Mouse (Mus musculus) heart, embryonic 11.5 days (tissue): ENCODE results near the gene Mrpl14. TPM values are rescaled to one million over a fixed set of nuclear protein-coding genes. Genes with fewer than 3 reads are reported as not detected.

ENCODE experiments used
- ATAC-seq: fragments of 200-750 bp; cut with Nextera tagmentation; replicated peaks from 2 replicates; pipeline ENCODE4 v1.8.0; 2017; ENCODE audit warnings: moderate library complexity; ENCODE audit not compliant: insufficient number of reproducible peaks, low FRiP score, low TSS enrichment
- H3K27ac ChIP-seq: fragments of 300-500 bp; sonication (generic); 2 replicates; pipeline ENCODE4 v1.5.1; 2014; ENCODE audit warnings: mild to moderate bottlenecking, low read depth, low read length
- H3K27me3 ChIP-seq: fragments of 300-500 bp; sonication (generic); 2 replicates; pipeline ENCODE4 v1.6.1; 2014; ENCODE audit warnings: mild to moderate bottlenecking, low read length, mixed read lengths; ENCODE audit not compliant: control insufficient read depth, insufficient read depth
- H3K36me3 ChIP-seq: fragments of 300-500 bp; sonication (generic); 2 replicates; pipeline ENCODE4 v1.6.1; 2014; ENCODE audit warnings: mild to moderate bottlenecking, low read length, moderate library complexity, mixed read lengths; ENCODE audit not compliant: control insufficient read depth, insufficient read depth
- H3K4me1 ChIP-seq: fragments of 300-500 bp; sonication (generic); 2 replicates; pipeline ENCODE4 v1.6.1; 2014; ENCODE audit warnings: low read length; ENCODE audit not compliant: control insufficient read depth, insufficient read depth
- H3K4me2 ChIP-seq: fragments of 300-500 bp; sonication (generic); 2 replicates; pipeline ENCODE4 v1.6.1; 2014; ENCODE audit warnings: mild to moderate bottlenecking, moderate library complexity
- H3K4me3 ChIP-seq: fragments of 300-500 bp; sonication (generic); 2 replicates; pipeline ENCODE4 v1.5.1; 2014; ENCODE audit warnings: low read depth, low read length
- H3K9ac ChIP-seq: fragments of 300-500 bp; sonication (generic); 2 replicates; pipeline ENCODE4 v1.6.1; 2014; ENCODE audit warnings: mild to moderate bottlenecking, low read depth, low read length, moderate library complexity
- H3K9me3 ChIP-seq: fragments of 300-500 bp; sonication (generic); replicated peaks from 2 replicates; pipeline ENCODE4 v1.6.1; 2016; ENCODE audit warnings: low read length; ENCODE audit not compliant: control insufficient read depth
- WGBS: fragments of 180-500 bp; shearing (Covaris S2); extraction: QIAGEN DNeasy Blood & Tissue Kit; methylation state at CpG from one replicate; pipeline ENCODE4 v1.1.7; 2014; ENCODE audit not compliant: insufficient replicate concordance; 5-methylcytosine and 5-hydroxymethylcytosine counted together
- polyA plus RNA-seq: library from polyadenylated mRNA; unstranded; fragments of >200 nt; fragmentation: Nextera tagmentation; extraction: Ambion mirVana; gene quantifications from 2 replicates; pipeline ENCODE4 v1.2.1, GENCODE M21; 2014

The Mrpl14 gene
- polyA plus RNA-seq, 1 experiment from 2014 or later: 131 TPM

GRCm38 (mm10) chr17:45701236-45701591, 15.1 kb downstream of the Mrpl14 start:
- peak overlapping the region; percentile 48 for H3K9ac ChIP-seq
- no peaks in the 10 kb centered on the region for H3K9me3 ChIP-seq
- peaks cover 5% of the 10 kb centered on the region; the same call in 1 of the 2 replicates for H3K36me3 ChIP-seq
- 0 out of 2 replicates have a peak, but pooled peaks cover 13% of the 10 kb centered on the region for H3K4me1 ChIP-seq
- WGBS: 59% methylated on average over 9 of the region's 9 CpGs
- H3K27ac ChIP-seq: peak overlapping the region; percentile 48
- no peaks in the 10 kb centered on the region for H3K27me3 ChIP-seq
- no peak for ATAC-seq
- H3K4me2 ChIP-seq: no peak overlapping the region
- no peak overlapping the region for H3K4me3 ChIP-seq

GRCm38 (mm10) chr17:45702254-45702653, 16.1 kb downstream of the Mrpl14 start:
- H3K9ac ChIP-seq: no peak overlapping the region
- H3K36me3 ChIP-seq: peaks cover 5% of the 10 kb centered on the region; the same call in 1 of the 2 replicates
- H3K4me1 ChIP-seq: 0 out of 2 replicates have a peak, but pooled peaks cover 13% of the 10 kb centered on the region
- no peak overlapping the region for H3K27ac ChIP-seq
- no peak overlapping the region for H3K4me2 ChIP-seq
- H3K4me3 ChIP-seq: no peak overlapping the region
- no peaks in the 10 kb centered on the region for H3K27me3 ChIP-seq
- 59% methylated on average over 4 of the region's 4 CpGs for WGBS
- ATAC-seq: no peak
- no peaks in the 10 kb centered on the region for H3K9me3 ChIP-seq

DNA sequence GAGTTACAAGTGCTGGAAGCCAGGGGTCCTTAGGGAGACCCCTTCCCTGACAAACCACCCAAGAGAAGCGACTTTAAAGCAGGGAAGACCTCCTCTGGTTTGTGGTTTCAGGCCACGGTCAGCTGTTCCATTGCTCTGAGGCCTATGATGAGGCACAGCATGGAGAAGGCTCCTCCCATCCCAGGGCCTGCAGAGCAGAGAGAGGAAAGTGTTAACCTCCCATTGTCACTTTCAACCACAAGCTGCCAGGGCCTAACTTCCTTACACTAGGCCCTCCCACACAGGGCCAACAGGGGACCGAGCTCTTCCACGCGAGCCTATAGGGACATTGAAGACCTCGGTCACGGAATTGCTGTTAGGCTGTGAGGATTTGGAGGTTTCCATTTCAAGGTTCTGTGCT, 17.1 kb downstream of the Mrpl14 start:
- no peaks in the 10 kb centered on the region for H3K27me3 ChIP-seq
- ATAC-seq: no peak
- WGBS: 69% methylated on average over 7 of the region's 7 CpGs

DNA sequence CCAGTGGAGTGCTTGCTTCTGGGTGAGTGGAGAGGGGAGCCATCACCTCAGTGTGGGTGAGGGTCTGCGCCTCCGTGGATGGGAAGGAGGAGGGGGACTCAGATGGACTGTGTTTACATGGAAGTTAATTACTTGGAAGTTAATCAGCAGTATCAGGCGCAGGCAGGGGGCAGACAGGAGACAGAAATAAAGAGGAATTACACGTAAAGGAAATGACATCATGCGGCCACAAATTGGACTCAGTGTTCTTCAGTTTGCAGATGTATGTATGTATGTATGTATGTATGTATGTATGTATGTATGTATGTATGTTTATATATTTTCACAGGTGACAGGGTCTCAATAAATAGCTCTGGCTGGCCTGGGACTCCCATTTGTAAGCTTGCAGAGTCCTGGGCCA, 20.7 kb downstream of the Mrpl14 start:
- 71% methylated on average over 5 of the region's 5 CpGs for WGBS

More for the DNA sequence above, 17.1 kb downstream of the Mrpl14 start:
- Histone ChIP-seq H3K9me3 (no peaks in the 10 kb centered on the region), H3K36me3 (peaks cover 4% of the 10 kb centered on the region; the same call in 1 of the 2 replicates), H3K4me1 (0 out of 2 replicates have a peak, but pooled peaks cover 13% of the 10 kb centered on the region), H3K9ac (no peak overlapping the region), H3K27ac (no peak overlapping the region), H3K4me2 (no peak overlapping the region), H3K4me3 (no peak overlapping the region)

GRCm38 (mm10) chr17:45707376-45707775, 21.3 kb downstream of the Mrpl14 start:
- no peaks in the 10 kb centered on the region for H3K36me3 ChIP-seq
- H3K27ac ChIP-seq: no peak overlapping the region
- no peak overlapping the region for H3K9ac ChIP-seq
- 0 out of 2 replicates have a peak, but pooled peaks cover 2% of the 10 kb centered on the region for H3K27me3 ChIP-seq
- no peak for ATAC-seq
- no peak overlapping the region for H3K4me3 ChIP-seq
- WGBS: 31% methylated on average over 3 of the region's 3 CpGs
- no peak overlapping the region for H3K4me2 ChIP-seq
- H3K9me3 ChIP-seq: no peaks in the 10 kb centered on the region
- H3K4me1 ChIP-seq: peaks cover 8% of the 10 kb centered on the region

More for the DNA sequence above, 20.7 kb downstream of the Mrpl14 start:
- Histone ChIP-seq H3K27ac (no peak overlapping the region), H3K4me2 (no peak overlapping the region), H3K9me3 (no peaks in the 10 kb centered on the region), H3K4me3 (no peak overlapping the region), H3K4me1 (peaks cover 8% of the 10 kb centered on the region), H3K36me3 (no peaks in the 10 kb centered on the region), H3K9ac (no peak overlapping the region), H3K27me3 (0 out of 2 replicates have a peak, but pooled peaks cover 2% of the 10 kb centered on the region)
- no peak for ATAC-seq

DNA sequence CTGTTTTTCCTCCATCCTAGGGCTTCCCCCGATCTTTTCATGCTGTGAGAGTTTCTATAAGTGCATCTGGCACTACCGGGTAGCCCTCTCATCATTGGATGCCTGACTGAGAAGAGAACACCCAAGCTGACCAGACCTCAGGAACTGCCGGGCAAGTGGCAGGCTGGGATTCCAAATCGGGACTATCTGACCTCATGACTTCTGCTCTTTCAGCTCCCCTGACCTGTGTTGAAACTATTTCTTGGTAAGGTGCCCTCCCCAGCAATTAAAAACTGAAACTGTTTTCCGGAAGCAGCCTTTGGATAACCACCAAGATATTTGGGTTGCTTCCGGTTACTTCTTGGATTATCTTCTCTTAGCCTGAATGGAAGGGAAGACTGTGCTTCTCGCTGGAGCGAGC, 22.1 kb downstream of the Mrpl14 start:
- Histone ChIP-seq H3K4me2 (no peak overlapping the region), H3K4me3 (no peak overlapping the region), H3K4me1 (peaks cover 8% of the 10 kb centered on the region), H3K9me3 (no peaks in the 10 kb centered on the region), H3K36me3 (no peaks in the 10 kb centered on the region), H3K27me3 (0 out of 2 replicates have a peak, but pooled peaks cover 2% of the 10 kb centered on the region), H3K9ac (no peak overlapping the region), H3K27ac (no peak overlapping the region)
- ATAC-seq: no peak
- WGBS: 74% methylated on average over 8 of the region's 8 CpGs

- no peak overlapping the region for H3K27ac ChIP-seq
- no peak overlapping the region for H3K4me3 ChIP-seq
- H3K9me3 ChIP-seq: no peaks in the 10 kb centered on the region
- no peak for ATAC-seq
- no peaks in the 10 kb centered on the region for H3K36me3 ChIP-seq
- 0 out of 2 replicates have a peak, but pooled peaks cover 2% of the 10 kb centered on the region for H3K27me3 ChIP-seq
- no peak overlapping the region for H3K9ac ChIP-seq
- WGBS: 31% methylated on average over 3 of the region's 3 CpGs
- H3K4me1 ChIP-seq: peaks cover 8% of the 10 kb centered on the region
- no peak overlapping the region for H3K4me2 ChIP-seq
These were observed 23.7 kb downstream of the Mrpl14 start for GRCm38 (mm10) chr17:45709829-45710228.

DNA sequence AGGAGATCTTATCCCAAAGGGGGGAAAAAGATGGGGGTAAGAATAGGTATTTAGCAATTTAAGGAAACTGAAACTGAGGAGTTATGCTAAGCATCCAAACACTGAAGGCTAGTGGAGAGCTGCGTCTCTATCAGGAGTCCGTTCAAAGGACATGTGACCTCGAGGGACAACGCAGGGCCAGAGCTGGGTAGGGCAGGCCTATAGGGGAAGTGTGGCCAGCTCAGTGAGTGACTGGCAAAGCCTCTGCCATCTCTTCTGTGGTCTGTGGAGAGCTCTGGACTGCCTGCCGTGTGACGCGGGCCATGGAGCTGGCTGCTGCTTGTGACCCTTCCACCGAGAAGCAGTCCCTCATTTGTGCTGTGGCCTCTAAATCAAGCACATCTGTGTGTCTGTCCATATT, 24.3 kb downstream of the Mrpl14 start:
- Histone ChIP-seq H3K27me3 (0 out of 2 replicates have a peak, but pooled peaks cover 2% of the 10 kb centered on the region), H3K27ac (no peak overlapping the region), H3K4me1 (peaks cover 8% of the 10 kb centered on the region), H3K36me3 (no peaks in the 10 kb centered on the region), H3K4me2 (no peak overlapping the region), H3K4me3 (no peak overlapping the region), H3K9me3 (no peaks in the 10 kb centered on the region), H3K9ac (no peak overlapping the region)
- 61% methylated on average over 8 of the region's 8 CpGs for WGBS
- no peak for ATAC-seq

DNA sequence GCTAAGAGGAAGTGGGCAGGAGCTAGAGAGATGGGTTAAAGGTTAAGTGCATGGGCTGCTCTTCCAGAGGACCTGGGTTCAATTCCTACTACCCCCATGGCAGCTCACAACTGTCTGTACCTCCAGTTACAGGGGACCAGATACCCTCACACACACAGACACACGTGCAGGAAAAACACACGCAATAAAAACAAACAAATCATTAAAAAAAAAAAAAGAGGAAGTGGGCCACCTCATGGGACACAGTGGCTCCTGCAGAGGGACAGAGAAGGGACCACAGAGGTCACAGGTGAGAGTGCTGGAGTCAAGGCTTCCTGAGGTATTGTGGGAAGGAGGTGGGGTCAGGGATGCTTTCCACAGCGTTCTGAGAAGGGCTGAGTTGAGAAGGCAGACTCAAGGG, 25.4 kb downstream of the Mrpl14 start:
- no peak overlapping the region for H3K4me2 ChIP-seq
- no peak for ATAC-seq
- no peak overlapping the region for H3K4me3 ChIP-seq
- no peak overlapping the region for H3K27ac ChIP-seq
- H3K36me3 ChIP-seq: no peaks in the 10 kb centered on the region
- no peak overlapping the region for H3K9ac ChIP-seq
- H3K9me3 ChIP-seq: no peaks in the 10 kb centered on the region
- WGBS: 53% methylated on average over 3 of the region's 3 CpGs
- peaks cover 8% of the 10 kb centered on the region for H3K4me1 ChIP-seq
- H3K27me3 ChIP-seq: 0 out of 2 replicates have a peak, but pooled peaks cover 2% of the 10 kb centered on the region
